Mouse (Mus musculus) neutrophil, adult 83 days (primary cell): ENCODE data around the gene Rnf150. TPM values are rescaled to one million over a fixed set of nuclear protein-coding genes. Genes with fewer than 3 reads are reported as not detected.

Source experiments
- total RNA-seq, 2 experiments: library from RNA; stranded (reverse); gene quantifications; one replicate each; pipeline ENCODE4 v1.2.4; 2023

Gene Rnf150
- total RNA-seq, result 1 to 10 TPM in 1 of 2 experiments, under 1 TPM in 1; 0.85 to 2.1 TPM

DNA sequence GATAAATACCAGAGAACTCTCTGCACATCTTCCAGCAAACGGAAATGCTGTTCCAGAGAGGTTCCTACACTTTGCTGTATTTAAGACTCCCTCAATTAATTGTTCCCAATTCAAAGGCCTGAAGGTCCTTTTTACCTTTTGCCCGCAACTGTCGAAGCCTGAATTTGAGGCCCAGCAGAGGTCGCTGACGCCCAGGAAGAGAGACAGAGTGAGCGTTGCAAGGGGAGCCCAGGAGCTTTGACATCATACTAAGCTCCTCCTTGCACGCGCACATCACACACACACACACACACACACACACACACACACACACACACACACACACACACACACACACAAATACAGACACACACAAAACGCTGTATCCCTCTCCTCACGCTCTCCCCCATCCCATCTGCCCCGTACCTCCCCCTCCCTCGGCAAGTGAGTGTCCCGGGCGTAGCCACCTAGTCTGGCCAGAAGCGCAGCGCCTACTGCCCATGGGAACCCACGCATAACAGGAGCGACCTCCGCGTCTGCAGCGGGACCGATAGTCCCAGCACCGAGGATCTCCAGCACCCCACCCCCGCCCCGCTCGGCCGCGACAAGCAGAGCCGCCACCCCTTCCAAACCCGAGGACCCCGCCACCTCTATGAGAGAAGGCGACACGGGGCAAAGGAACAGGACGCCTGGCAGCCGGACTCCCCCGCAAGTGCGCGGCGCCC is at the start of gene Rnf150:
Gene Rnf150, plus strand, starts transcription at position 316 of the 704 bp plus-strand sequence.

Other genes starting within 250 kb of the Rnf150 start
- 10 to 100 TPM; 29.5 to 32.9 TPM for gene Zfp330, start 89.2 kb upstream of the Rnf150 start, total RNA-seq